Mouse (Mus musculus): ENCODE results near the gene 4930578C19Rik. TPM values are rescaled to one million over a fixed set of nuclear protein-coding genes. Genes with fewer than 3 reads are reported as not detected.

Gene 4930578C19Rik
- polyA plus RNA-seq (2016; fragmentation: Nextera tagmentation; extraction: Ambion mirVana) = 0.58 and 0.60 TPM in 2 replicates

DNA sequence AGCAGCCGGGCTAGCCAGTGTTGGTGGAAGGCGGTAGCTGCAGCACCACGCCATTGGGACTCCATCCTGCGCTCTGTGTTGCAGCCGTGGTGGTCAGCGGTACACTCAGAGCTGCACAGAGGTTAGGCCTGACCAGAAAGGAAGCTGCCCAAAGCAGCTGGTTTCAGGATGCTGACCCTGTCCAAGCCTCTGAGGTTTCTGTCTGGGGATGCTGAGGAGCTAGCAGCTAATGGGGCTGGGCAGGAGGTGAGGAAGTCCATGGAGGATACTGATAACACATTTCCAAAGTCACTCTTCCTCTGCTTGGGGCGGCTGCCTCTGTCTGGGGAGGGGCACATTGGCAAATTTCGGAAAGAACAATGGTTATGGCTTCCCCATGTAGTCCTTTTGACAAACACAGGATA is at the start of gene 4930578C19Rik:
4930578C19Rik (minus strand) TSS at position 200 of the 404 bp plus-strand sequence.
- no peak within 1 kb of the TSS for H3K4me2 ChIP-seq (replicated peaks)
- no peak for ATAC-seq (ENCODE audit: low FRiP score)
- no peaks in the 10 kb centered on the region for H3K4me1 ChIP-seq
- H3K9me3 ChIP-seq (replicated peaks) = no peaks in the 10 kb centered on the region
- H3K36me3 ChIP-seq = no peaks in the 10 kb centered on the region
- H3K4me3 ChIP-seq = no peak within 1 kb of the TSS
- H3K27ac ChIP-seq = no peak within 1 kb of the TSS
- H3K9ac ChIP-seq = no peak within 1 kb of the TSS
- H3K27me3 ChIP-seq = no peaks in the 10 kb centered on the region
- 80% methylated on average over 7 of the region's 8 CpGs for WGBS

DNA sequence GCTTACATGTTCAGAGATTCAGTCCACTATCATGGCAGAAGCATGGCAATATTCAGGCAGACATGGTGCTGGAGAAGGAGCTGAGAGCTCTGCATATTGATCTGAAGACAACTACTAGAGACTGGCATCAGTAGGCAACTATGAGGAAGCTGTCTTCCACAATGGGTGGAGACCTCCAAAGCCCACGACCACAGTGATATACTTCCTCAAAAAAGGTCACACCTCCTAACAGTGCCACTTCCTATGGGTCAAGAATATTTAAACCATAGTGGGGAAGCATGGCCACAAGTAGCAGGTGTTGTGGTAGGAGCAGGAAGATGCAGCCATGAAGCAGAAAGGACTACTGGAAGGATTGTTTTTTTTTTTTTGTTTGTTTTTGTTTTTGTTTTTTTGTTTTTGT is 6.5 kb upstream of the 4930578C19Rik start:
- no peaks in the 10 kb centered on the region for H3K9me3 ChIP-seq (replicated peaks)
- H3K36me3 ChIP-seq = no peaks in the 10 kb centered on the region
- no peak overlapping the region for H3K9ac ChIP-seq
- no peak overlapping the region for H3K4me3 ChIP-seq
- no peak for ATAC-seq (ENCODE audit: low FRiP score)
- H3K4me2 ChIP-seq (replicated peaks) = no peak overlapping the region
- WGBS = 57% methylated on average over 1 of the region's 1 CpGs
- no peaks in the 10 kb centered on the region for H3K4me1 ChIP-seq
- no peaks in the 10 kb centered on the region for H3K27me3 ChIP-seq
- H3K27ac ChIP-seq = no peak overlapping the region

- 69% methylated on average over 1 of the region's 1 CpGs for WGBS
- ATAC-seq (ENCODE audit: low FRiP score) = no peak
- Histone ChIP-seq H3K9ac (no peak overlapping the region), H3K27ac (no peak overlapping the region), H3K27me3 (no peaks in the 10 kb centered on the region), H3K36me3 (no peaks in the 10 kb centered on the region), H3K9me3 (replicated peaks) (no peaks in the 10 kb centered on the region), H3K4me2 (replicated peaks) (no peak overlapping the region), H3K4me1 (no peaks in the 10 kb centered on the region), H3K4me3 (no peak overlapping the region)
Measured at GRCm38 (mm10) chrX:18462879-18463278, 1.7 kb upstream of the 4930578C19Rik start.

DNA sequence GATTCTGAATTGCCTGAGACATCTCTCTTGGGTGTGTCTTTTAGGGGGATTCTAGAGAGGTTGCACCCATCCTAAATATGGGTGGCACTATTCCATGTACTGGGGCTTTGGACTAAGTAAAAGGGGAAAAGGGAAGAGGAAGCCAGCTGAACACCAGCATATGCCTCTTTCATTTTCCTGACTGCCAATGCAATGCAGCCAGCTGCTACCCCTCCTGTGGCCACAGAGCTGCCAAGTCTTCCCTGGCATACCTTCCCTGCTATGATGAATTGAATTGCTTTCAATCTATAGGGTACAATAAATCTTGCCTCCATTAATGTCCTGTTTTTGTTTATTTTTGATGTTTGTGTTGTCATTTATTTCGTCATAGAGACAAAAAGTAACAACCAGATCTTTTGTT is 9.6 kb downstream of the 4930578C19Rik start:
- H3K27ac ChIP-seq = no peak overlapping the region
- H3K27me3 ChIP-seq = no peaks in the 10 kb centered on the region
- no peak for ATAC-seq (ENCODE audit: low FRiP score)
- no peaks in the 10 kb centered on the region for H3K9me3 ChIP-seq (replicated peaks)
- H3K36me3 ChIP-seq = no peaks in the 10 kb centered on the region
- H3K9ac ChIP-seq = no peak overlapping the region
- WGBS = 70% methylated on average over 1 of the region's 1 CpGs
- no peak overlapping the region for H3K4me2 ChIP-seq (replicated peaks)
- no peak overlapping the region for H3K4me3 ChIP-seq
- H3K4me1 ChIP-seq = no peaks in the 10 kb centered on the region

DNA sequence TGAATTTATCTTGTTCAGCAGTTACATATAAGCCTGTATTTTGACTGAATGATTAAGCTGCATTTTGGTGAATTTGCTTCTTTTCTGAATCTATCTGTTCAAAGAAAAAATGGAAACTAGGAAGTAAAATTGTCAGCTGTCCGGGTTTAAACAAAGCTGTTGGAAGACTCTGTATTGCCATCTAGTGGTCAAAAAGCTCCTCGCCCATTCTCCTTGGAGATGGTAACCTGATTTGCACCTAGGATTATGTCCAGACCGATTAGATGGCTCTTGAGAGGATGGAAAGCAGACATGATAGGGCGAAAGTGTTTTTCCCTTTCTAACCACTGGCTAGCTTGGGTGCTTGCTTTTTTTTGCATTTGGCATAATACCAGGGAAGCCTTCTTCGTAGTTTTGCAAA is 19.1 kb downstream of the 4930578C19Rik start:
- WGBS = 38% methylated on average over 5 of the region's 5 CpGs
- Histone ChIP-seq H3K4me2 (replicated peaks) (no peak overlapping the region), H3K4me3 (no peak overlapping the region), H3K36me3 (no peaks in the 10 kb centered on the region), H3K27me3 (no peaks in the 10 kb centered on the region), H3K4me1 (no peaks in the 10 kb centered on the region), H3K9me3 (replicated peaks) (no peaks in the 10 kb centered on the region), H3K27ac (no peak overlapping the region), H3K9ac (no peak overlapping the region)
- no peak for ATAC-seq (ENCODE audit: low FRiP score)

DNA sequence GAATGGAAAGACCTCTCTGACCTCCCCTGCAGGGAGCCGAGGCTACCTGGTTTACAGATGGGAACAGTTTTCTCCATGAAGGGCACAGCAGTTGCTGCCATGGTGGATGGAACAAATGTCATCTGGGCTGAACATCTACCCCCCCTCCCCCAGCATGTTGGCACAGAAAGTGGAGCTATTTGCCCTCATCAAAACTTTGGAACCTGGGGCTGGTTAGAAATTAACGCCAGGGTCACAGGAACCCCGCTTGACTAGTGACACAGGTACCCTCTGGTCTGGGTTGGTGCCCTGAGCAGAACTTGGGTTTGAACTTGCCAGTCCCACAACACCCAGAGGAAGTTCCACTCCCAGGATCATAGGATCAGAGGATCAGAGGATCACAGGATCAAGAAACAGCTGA is 35.7 kb downstream of the 4930578C19Rik start:
- no peak overlapping the region for H3K4me3 ChIP-seq
- no peaks in the 10 kb centered on the region for H3K36me3 ChIP-seq
- no peak for ATAC-seq (ENCODE audit: low FRiP score)
- no peak overlapping the region for H3K4me2 ChIP-seq (replicated peaks)
- no peaks in the 10 kb centered on the region for H3K9me3 ChIP-seq (replicated peaks)
- WGBS = 88% methylated on average over 3 of the region's 3 CpGs
- no peak overlapping the region for H3K27ac ChIP-seq
- no peak overlapping the region for H3K9ac ChIP-seq
- H3K4me1 ChIP-seq = no peaks in the 10 kb centered on the region
- H3K27me3 ChIP-seq = no peaks in the 10 kb centered on the region

DNA sequence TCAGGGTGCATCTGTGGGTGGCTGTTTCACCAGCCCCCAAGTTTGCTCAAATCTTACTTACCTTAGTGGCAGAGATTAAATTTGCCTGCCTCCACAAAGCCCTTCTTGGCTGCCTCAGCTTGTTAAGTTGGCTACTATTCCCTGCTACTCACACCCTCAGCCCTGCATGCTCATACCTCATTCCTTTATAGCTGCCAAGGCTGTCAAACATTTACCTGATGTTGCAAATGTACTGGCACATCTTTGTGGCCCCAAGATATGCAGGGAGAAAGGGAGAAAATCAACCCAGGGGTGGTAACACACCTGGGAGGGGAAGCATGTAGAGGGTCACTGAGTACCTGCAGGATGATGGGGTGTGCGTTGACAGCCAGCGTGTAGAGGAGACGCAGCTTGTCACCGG is 38.0 kb downstream of the 4930578C19Rik start:
- no peaks in the 10 kb centered on the region for H3K4me1 ChIP-seq
- H3K36me3 ChIP-seq = no peaks in the 10 kb centered on the region
- WGBS = 94% methylated on average over 4 of the region's 4 CpGs
- no peaks in the 10 kb centered on the region for H3K27me3 ChIP-seq
- H3K4me2 ChIP-seq (replicated peaks) = no peak overlapping the region
- no peaks in the 10 kb centered on the region for H3K9me3 ChIP-seq (replicated peaks)
- no peak overlapping the region for H3K9ac ChIP-seq
- no peak overlapping the region for H3K4me3 ChIP-seq
- ATAC-seq (ENCODE audit: low FRiP score) = no peak
- no peak overlapping the region for H3K27ac ChIP-seq

- 86% methylated on average over 4 of the region's 4 CpGs for WGBS
- Histone ChIP-seq H3K4me1 (no peaks in the 10 kb centered on the region), H3K27me3 (no peaks in the 10 kb centered on the region), H3K9ac (no peak overlapping the region), H3K27ac (no peak overlapping the region), H3K36me3 (no peaks in the 10 kb centered on the region), H3K9me3 (replicated peaks) (no peaks in the 10 kb centered on the region), H3K4me2 (replicated peaks) (no peak overlapping the region), H3K4me3 (no peak overlapping the region)
- ATAC-seq (ENCODE audit: low FRiP score) = no peak
Measured at GRCm38 (mm10) chrX:18420161-18420784, 40.9 kb downstream of the 4930578C19Rik start.

GRCm38 (mm10) chrX:18418977-18419376 is 42.2 kb downstream of the 4930578C19Rik start:
- no peaks in the 10 kb centered on the region for H3K36me3 ChIP-seq
- WGBS = 52% methylated on average over 1 of the region's 1 CpGs

GRCm38 (mm10) chrX:18414560-18414959 is 46.6 kb downstream of the 4930578C19Rik start:
- Histone ChIP-seq H3K9ac (no peak overlapping the region), H3K27ac (no peak overlapping the region), H3K4me3 (no peak overlapping the region), H3K36me3 (no peaks in the 10 kb centered on the region), H3K4me1 (no peaks in the 10 kb centered on the region), H3K9me3 (replicated peaks) (no peaks in the 10 kb centered on the region), H3K4me2 (replicated peaks) (no peak overlapping the region), H3K27me3 (no peaks in the 10 kb centered on the region)
- no peak for ATAC-seq (ENCODE audit: low FRiP score)
- WGBS = 75% methylated on average over 2 of the region's 2 CpGs

More at GRCm38 (mm10) chrX:18418977-18419376, 42.2 kb downstream of the 4930578C19Rik start:
- no peaks in the 10 kb centered on the region for H3K27me3 ChIP-seq
- no peak overlapping the region for H3K4me2 ChIP-seq (replicated peaks)
- H3K9me3 ChIP-seq (replicated peaks) = no peaks in the 10 kb centered on the region
- no peak for ATAC-seq (ENCODE audit: low FRiP score)
- H3K9ac ChIP-seq = no peak overlapping the region
- no peak overlapping the region for H3K27ac ChIP-seq
- H3K4me3 ChIP-seq = no peak overlapping the region
- no peaks in the 10 kb centered on the region for H3K4me1 ChIP-seq

DNA sequence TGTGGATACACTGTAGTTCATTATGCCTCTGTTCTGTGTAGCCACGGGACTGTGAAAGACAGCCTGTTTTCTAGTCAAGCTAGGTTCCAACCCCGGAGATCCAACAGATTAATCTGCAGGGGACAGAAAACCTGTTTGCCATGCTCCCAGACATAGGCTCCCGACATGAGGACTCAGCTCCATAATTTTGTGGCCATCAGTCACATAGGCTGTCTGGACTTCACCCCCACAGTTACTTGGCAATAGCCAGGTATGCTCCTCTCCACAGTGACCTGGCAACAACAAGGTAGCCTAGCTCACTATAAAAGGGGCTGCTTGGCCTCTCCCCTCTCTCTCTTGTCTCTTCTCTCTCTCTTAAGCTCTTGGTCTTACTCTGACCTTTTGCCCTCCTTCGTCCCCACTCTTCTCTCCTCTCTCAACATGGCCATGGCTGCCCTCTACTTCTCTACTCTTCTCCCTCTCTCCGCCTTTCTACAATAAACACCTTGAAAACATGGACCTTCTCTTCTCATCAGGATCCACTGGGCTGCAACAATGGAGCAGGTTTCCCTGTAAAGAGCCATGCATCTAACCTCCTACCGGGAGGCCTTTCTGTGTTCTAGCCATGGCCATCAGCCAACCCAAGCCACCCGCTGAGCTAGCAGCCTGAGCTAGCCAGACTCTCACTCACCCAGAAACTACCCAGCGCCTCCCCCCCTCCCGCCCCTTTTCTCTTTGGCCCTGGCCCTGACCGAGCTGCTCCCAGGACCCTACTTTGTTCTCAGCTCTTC is 49.9 kb downstream of the 4930578C19Rik start:
- Histone ChIP-seq H3K9ac (no peak overlapping the region), H3K27me3 (no peaks in the 10 kb centered on the region), H3K36me3 (no peaks in the 10 kb centered on the region), H3K4me3 (no peak overlapping the region), H3K9me3 (replicated peaks) (no peaks in the 10 kb centered on the region), H3K4me1 (no peaks in the 10 kb centered on the region), H3K4me2 (replicated peaks) (no peak overlapping the region), H3K27ac (no peak overlapping the region)
- no peak for ATAC-seq (ENCODE audit: low FRiP score)
- 86% methylated on average over 10 of the region's 10 CpGs for WGBS

- ATAC-seq (ENCODE audit: low FRiP score) = no peak
- 54% methylated on average over 2 of the region's 2 CpGs for WGBS
- no peaks in the 10 kb centered on the region for H3K27me3 ChIP-seq
Measured at GRCm38 (mm10) chrX:18409598-18409997, 51.6 kb downstream of the 4930578C19Rik start.

DNA sequence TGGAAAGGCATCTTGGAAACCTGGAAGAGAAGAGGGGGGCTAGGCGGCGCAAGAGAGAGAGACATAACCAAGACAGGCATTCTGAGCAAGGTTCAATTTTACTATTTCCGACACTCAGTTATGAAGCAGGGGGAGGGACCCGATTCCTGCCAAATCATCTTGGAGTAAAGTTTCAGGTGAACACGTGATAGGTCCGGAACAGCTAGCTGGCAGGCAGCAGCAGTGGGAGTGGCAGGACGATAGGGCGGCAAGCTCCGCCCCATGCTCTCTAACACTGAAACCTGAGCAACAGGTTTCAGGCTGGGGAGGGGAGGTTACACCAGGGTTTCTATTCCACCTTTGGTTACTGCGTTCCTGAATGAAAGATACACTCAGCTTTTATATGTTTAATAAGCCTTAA is 58.9 kb downstream of the 4930578C19Rik start:
- no peak overlapping the region for H3K4me2 ChIP-seq (replicated peaks)
- ATAC-seq (ENCODE audit: low FRiP score) = no peak
- H3K9ac ChIP-seq = no peak overlapping the region
- 60% methylated on average over 10 of the region's 10 CpGs for WGBS
- H3K27ac ChIP-seq = no peak overlapping the region
- H3K9me3 ChIP-seq (replicated peaks) = no peaks in the 10 kb centered on the region
- H3K27me3 ChIP-seq = no peaks in the 10 kb centered on the region
- H3K36me3 ChIP-seq = no peaks in the 10 kb centered on the region
- no peaks in the 10 kb centered on the region for H3K4me1 ChIP-seq
- H3K4me3 ChIP-seq = no peak overlapping the region

More at GRCm38 (mm10) chrX:18409598-18409997, 51.6 kb downstream of the 4930578C19Rik start:
- no peak overlapping the region for H3K4me3 ChIP-seq
- H3K27ac ChIP-seq = no peak overlapping the region
- H3K4me1 ChIP-seq = no peaks in the 10 kb centered on the region
- H3K36me3 ChIP-seq = no peaks in the 10 kb centered on the region
- H3K9ac ChIP-seq = no peak overlapping the region
- H3K9me3 ChIP-seq (replicated peaks) = no peaks in the 10 kb centered on the region
- no peak overlapping the region for H3K4me2 ChIP-seq (replicated peaks)

All from hindbrain, embryonic 12.5 days (tissue).